Mouse (Mus musculus) induced T-regulatory cell, adult 2 months (primary cell): ENCODE results near the gene Zfand4.
"Not testable (repeated sequence)": the region's sequence is repeated elsewhere in the genome, so short reads cannot be mapped to it uniquely, and the experiment has no call there.

Source experiments
- DNase-seq: peaks from one replicate; pipeline ENCODE4 v3.0.0-alpha.2; 2012; ENCODE audit warnings: low read depth

Gene Zfand4

GRCm38 (mm10) chr6:116319259-116319658, 55.2 kb downstream of the Zfand4 start:
- no peak for DNase-seq

GRCm38 (mm10) chr6:116326641-116327040, 62.6 kb downstream of the Zfand4 start:
- DNase-seq, result no peak

- DNase-seq, result no peak
Observed at GRCm38 (mm10) chr6:116331396-116331795, 67.4 kb downstream of the Zfand4 start.

GRCm38 (mm10) chr6:116337466-116337834, 73.4 kb downstream of the Zfand4 start:
- no peak for DNase-seq

GRCm38 (mm10) chr6:116337835-116338501, 73.9 kb downstream of the Zfand4 start, which contains the start of gene March8:
March8 (plus strand) TSS chr6:116338024.
- peak; percentile 66 for DNase-seq

GRCm38 (mm10) chr6:116338520-116338919, 74.5 kb downstream of the Zfand4 start:
- no peak for DNase-seq

GRCm38 (mm10) chr6:116339088-116339487, 75.1 kb downstream of the Zfand4 start:
- DNase-seq, result no peak

- no peak for DNase-seq
Observed at GRCm38 (mm10) chr6:116340521-116340920, 76.5 kb downstream of the Zfand4 start.

GRCm38 (mm10) chr6:116347953-116348352, 83.9 kb downstream of the Zfand4 start:
- DNase-seq, result no peak

- no peak for DNase-seq
Observed at GRCm38 (mm10) chr6:116349997-116350396, 86.0 kb downstream of the Zfand4 start.

GRCm38 (mm10) chr6:116350643-116351042, 86.6 kb downstream of the Zfand4 start:
- no peak for DNase-seq

- no peak for DNase-seq
Observed at GRCm38 (mm10) chr6:116351534-116351933, 87.5 kb downstream of the Zfand4 start.

GRCm38 (mm10) chr6:116353428-116353827, 89.4 kb downstream of the Zfand4 start:
- no peak for DNase-seq

- not testable (repeated sequence) for DNase-seq
Observed at GRCm38 (mm10) chr6:116356311-116356947, 92.4 kb downstream of the Zfand4 start.

GRCm38 (mm10) chr6:116356948-116357325, 92.9 kb downstream of the Zfand4 start:
- DNase-seq, result no peak

- no peak for DNase-seq
Observed at GRCm38 (mm10) chr6:116358056-116358455, 94.0 kb downstream of the Zfand4 start.

- DNase-seq, result no peak
Observed at GRCm38 (mm10) chr6:116359256-116359655, 95.2 kb downstream of the Zfand4 start.

- DNase-seq, result no peak
Observed at GRCm38 (mm10) chr6:116361463-116361862, 97.4 kb downstream of the Zfand4 start.

GRCm38 (mm10) chr6:116361993-116362392, 98.0 kb downstream of the Zfand4 start:
- no peak for DNase-seq

- no peak for DNase-seq
Observed at GRCm38 (mm10) chr6:116367971-116368370, 103.9 kb downstream of the Zfand4 start.

GRCm38 (mm10) chr6:116369811-116370210, 105.8 kb downstream of the Zfand4 start:
- DNase-seq, result no peak

- no peak for DNase-seq
Observed at GRCm38 (mm10) chr6:116370216-116370976, 106.4 kb downstream of the Zfand4 start.

- DNase-seq, result no peak
Observed at GRCm38 (mm10) chr6:116371500-116371899, 107.5 kb downstream of the Zfand4 start.
